Mouse (Mus musculus): ENCODE measurements at regions not wholly inside any gene's neighbourhood (a gene's known extent, or its start where the extent isn't known, plus 50 kb on each side); places are given as distances from the start of the nearest gene placed in this dataset.
"Not testable (repeated sequence)": the region's sequence is repeated elsewhere in the genome, so short reads cannot be mapped to it uniquely, and the experiment has no call there.

- DNase-seq (ENCODE audit: inconsistent ontology term), result no peak
Observed at GRCm38 (mm10) chr5:61240498-61240897, 568.1 kb upstream of the G6pd2 start.

DNA sequence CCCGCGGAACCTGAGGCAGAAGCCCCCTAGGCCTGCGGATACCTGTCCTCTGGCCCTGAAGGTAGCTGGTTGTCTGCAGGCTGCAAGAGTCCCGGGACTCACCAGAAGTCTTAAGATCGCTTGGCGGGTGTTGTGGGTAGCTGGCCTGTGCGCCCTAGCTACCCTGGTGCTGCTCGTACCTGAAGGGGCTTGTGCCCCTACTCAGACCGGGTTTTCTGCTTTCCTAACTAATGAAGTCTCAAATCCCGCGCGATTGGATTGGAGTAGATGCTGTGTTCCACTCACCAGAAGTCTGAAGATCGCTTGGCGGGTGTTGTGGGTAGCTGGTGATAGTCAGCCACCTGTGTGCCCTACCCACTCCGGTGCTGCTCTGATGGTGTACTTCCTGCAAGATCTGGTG is 520.1 kb upstream of the G6pd2 start:
- not testable (repeated sequence) for DNase-seq (ENCODE audit: inconsistent ontology term)

DNA sequence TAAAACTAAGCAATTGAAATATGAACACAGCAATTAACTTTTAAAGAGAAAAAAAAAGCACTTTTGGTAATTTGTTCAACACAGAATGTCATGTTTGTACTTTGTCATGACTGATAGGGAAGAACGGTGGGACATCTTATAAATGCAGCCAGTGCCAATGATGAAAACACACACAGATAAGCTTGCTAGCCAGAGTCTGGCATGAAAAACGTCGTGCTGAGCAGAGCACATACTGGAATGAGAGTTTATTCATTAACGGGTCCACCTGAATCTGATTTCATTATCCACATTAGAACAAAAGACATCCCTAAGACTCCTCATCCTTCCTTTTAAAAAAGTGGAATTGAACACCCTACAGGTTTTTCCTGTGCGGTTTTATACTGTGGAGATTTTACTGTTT is 493.7 kb upstream of the G6pd2 start:
- no peak for DNase-seq (ENCODE audit: inconsistent ontology term)

- DNase-seq (ENCODE audit: inconsistent ontology term), result no peak
Observed at GRCm38 (mm10) chr5:61351372-61351771, 457.2 kb upstream of the G6pd2 start.

DNA sequence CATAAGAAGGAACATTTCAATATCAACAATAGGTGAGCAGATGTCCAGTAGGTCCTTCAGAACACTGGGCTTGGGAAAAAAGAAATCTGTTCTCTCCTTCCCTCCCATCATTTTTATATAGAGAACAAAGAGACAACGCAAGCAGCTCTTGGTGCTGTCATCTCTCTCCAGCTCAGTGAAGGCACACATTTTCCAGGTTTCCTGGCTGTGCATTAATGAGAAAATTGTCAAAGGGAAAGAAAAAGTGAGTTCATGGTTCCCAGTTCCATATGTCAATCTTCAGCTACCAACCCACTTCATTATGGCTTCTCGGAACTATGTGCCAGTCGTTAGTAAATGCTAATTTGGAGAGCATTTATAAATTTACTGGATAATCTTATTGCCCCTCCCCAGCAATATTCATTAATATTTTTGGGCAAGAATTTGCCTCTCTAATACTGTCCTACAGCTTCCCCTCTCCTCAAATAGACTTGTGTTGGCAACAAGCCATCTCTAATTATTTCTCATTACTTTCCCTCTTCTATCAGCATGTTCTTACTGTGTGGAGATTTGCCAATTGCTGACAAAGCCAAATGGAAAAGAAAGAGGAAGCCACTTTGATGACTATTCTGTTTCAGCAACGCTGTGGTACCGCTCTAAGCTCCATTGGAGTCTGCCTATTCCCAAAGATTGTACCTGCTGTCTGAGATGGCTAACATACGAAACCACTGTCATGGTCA is 453.2 kb upstream of the G6pd2 start:
- peak; percentile 76 for DNase-seq (ENCODE audit: inconsistent ontology term)

GRCm38 (mm10) chr5:61372901-61373300 is 435.7 kb upstream of the G6pd2 start:
- peak; percentile 87 for DNase-seq (ENCODE audit: inconsistent ontology term)

- no peak for DNase-seq (ENCODE audit: inconsistent ontology term)
Observed at GRCm38 (mm10) chr5:61394977-61395708, 413.5 kb upstream of the G6pd2 start.
